Mouse (Mus musculus): ENCODE measurements around the gene Aida.

- TF ChIP-seq FLI1 (IDR thresholded peaks at IDR 0.05; ENCODE audit: low read length) (no peak), GATA1 (IDR thresholded peaks at IDR 0.05; ENCODE audit: borderline replicate concordance, low read length) (no peak)
These were observed 45.8 kb upstream of the Aida start for GRCm38 (mm10) chr1:183250612-183251011.
